Mouse (Mus musculus) cerebellum, adult 2 months (tissue): ENCODE data around the gene Ankrd13d.

Experiments used
- CTCF ChIP-seq: fragments of 200-500 bp; IDR thresholded peaks from 2 replicates; pipeline ENCODE4 v1.5.1; 2011; ENCODE audit warnings: low read depth, mild to moderate bottlenecking, control low read depth, low read length, moderate library complexity, borderline replicate concordance; ENCODE audit not compliant: insufficient read depth
- POLR2A ChIP-seq: fragments of 200-500 bp; IDR thresholded peaks from 2 replicates; pipeline ENCODE4 v1.6.1; 2011; ENCODE audit warnings: low read length, control low read depth, borderline replicate concordance; ENCODE audit not compliant: insufficient read depth

DNA sequence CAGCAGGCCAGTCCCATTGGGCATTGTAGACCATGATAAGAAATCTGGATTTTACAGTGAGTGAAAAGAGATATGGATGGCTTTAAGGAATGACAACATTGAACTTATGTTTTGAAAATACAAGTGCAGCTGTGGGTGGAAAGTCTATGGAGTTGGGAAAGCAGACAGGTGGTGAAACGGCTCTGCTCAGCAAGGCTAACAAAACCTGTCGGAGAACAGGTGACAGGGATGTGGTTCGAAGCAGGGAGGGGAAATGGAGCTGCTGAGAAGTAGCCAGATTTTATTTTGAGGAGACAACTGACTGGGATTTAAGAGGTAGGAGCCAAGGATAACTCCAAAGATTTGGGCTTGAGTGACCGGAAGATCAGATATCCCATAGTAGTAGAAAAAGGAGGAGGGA, 48.4 kb downstream of the Ankrd13d start:
- TF ChIP-seq CTCF (no peak), POLR2A (no peak)
